In the genomic region with DNA sequence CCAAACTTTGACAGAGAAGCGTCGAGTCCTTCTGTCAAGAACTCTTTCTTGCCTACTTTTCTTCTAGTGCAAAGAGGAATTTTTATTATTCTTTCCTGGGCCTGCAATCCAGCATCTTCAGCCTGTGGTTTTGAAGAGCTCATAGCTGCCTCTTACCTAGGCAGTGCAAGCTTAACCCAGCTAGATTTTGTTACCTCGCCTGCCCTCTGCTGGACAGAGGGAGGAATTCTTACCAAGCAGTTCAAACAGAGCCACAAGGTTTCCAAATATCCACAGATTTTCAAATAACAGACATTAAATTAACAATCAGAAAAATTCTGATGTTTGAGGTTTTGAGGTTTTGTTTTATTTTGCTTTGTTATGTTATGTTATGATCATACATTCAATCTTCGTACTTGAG, we compare ENCODE assay signal across 8 mouse cellular contexts.
DNase-seq lines count a peak whose midpoint lies in the region; ATAC-seq and TF ChIP-seq lines count a peak whose summit lies in the region.
"Had no signal": no experiment of that assay in that cellular context is flagged by ENCODE, and none has a peak within 500 bp of the region (broad histone marks: within the 10 kb centered on the region; RNA-seq: fewer than 3 reads in every experiment).

No protein-coding gene starts in this region.

- ATAC-seq in embryonic facial prominence, embryonic 11.5 days (replicated peaks; ENCODE audit: insufficient number of reproducible peaks, low FRiP score, low TSS enrichment, low read depth), result no peak

- H3K9me3 ChIP-seq in embryonic facial prominence, embryonic 11.5 days (replicated peaks; ENCODE audit: control insufficient read depth, low read length), result no peaks in the 10 kb centered on the region
- H3K9me3 ChIP-seq in midbrain, embryonic 10.5 days (replicated peaks), result no peaks in the 10 kb centered on the region
- H3K9me3 ChIP-seq: midbrain, embryonic 12.5 days had no signal

- whole genome bisulfite sequencing in embryonic facial prominence, embryonic 11.5 days, result 21% methylated on average over 4 of the region's 4 CpGs
- 24% methylated on average over 4 of the region's 4 CpGs for WGBS in midbrain, embryonic 10.5 days
- WGBS in spleen, adult 2 months, result 32% methylated on average over 4 of the region's 4 CpGs

- H3K9ac ChIP-seq in embryonic facial prominence, embryonic 11.5 days (replicated peaks; ENCODE audit: low read length), result no peak overlapping the region
- H3K9ac ChIP-seq: midbrain, embryonic 12.5 days had no signal

- TF ChIP-seq CTCF in spleen, adult 2 months (IDR thresholded peaks at IDR 0.05; ENCODE audit: extremely low read depth, insufficient read depth, insufficient read length, insufficient replicate concordance), result peak; percentile 74; the same call in 1 of the 2 replicates

- peak; percentile 80 for DNase-seq in MN1 (ENCODE audit: low spot score)
- peak; percentile 11 to 43 for DNase-seq in adrenal gland, postnatal 4 days (ENCODE audit: low spot score in 2 of 2)
- DNase-seq in embryonic facial prominence, embryonic 11.5 days (ENCODE audit: low spot score), result peak; percentile 89
- peak; percentile 68 to 78 for DNase-seq in heart, postnatal 14 days
- DNase-seq in layer of hippocampus, postnatal 36 days, result peak; percentile 68 to 74
- peak; percentile 60 for DNase-seq in midbrain, embryonic 10.5 days (ENCODE audit: low spot score)
- DNase-seq in spleen, adult 2 months (ENCODE audit: low read depth in 1 of 2, low spot score in 2 of 2), result peak; percentile 41 to 69

- H3K27ac ChIP-seq in embryonic facial prominence, embryonic 11.5 days (replicated peaks; ENCODE audit: low read depth, low read length), result no peak overlapping the region
- H3K27ac ChIP-seq in midbrain, embryonic 10.5 days (replicated peaks), result no peak overlapping the region
- H3K27ac ChIP-seq in spleen, adult 2 months (ENCODE audit: insufficient read depth, low read length), result no peak overlapping the region
- H3K27ac ChIP-seq: midbrain, embryonic 12.5 days had no signal

- intact Hi-C loops in heart, postnatal 14 days (cut with DNase I), result loop anchor here (2.0 to 5.0 kb wide), 3 partner anchors 163 to 893 kb away; no protein-coding TSS in a partner anchor

- H3K4me1 ChIP-seq in embryonic facial prominence, embryonic 11.5 days (ENCODE audit: control insufficient read depth, insufficient read depth, low read length), result no peaks in the 10 kb centered on the region
- H3K4me1 ChIP-seq in midbrain, embryonic 10.5 days, result no peaks in the 10 kb centered on the region
- no peaks in the 10 kb centered on the region for H3K4me1 ChIP-seq in spleen, adult 2 months (ENCODE audit: control insufficient read depth, insufficient read depth, insufficient read length)
- H3K4me1 ChIP-seq: midbrain, embryonic 12.5 days had no signal

- no peaks in the 10 kb centered on the region for H3K36me3 ChIP-seq in embryonic facial prominence, embryonic 11.5 days (replicated peaks; ENCODE audit: control insufficient read depth, insufficient read depth, low read depth, low read length)
- no peaks in the 10 kb centered on the region for H3K36me3 ChIP-seq in midbrain, embryonic 10.5 days
- H3K36me3 ChIP-seq in spleen, adult 2 months (ENCODE audit: control insufficient read depth, insufficient read depth, low read length), result no peaks in the 10 kb centered on the region
- H3K36me3 ChIP-seq: midbrain, embryonic 12.5 days had no signal

- no peak for TF ChIP-seq POLR2A in spleen, adult 2 months (IDR thresholded peaks at IDR 0.05; ENCODE audit: low read depth, low read length)

- H3K4me2 ChIP-seq in embryonic facial prominence, embryonic 11.5 days (ENCODE audit: low read depth, low read length), result no peak overlapping the region
- H3K4me2 ChIP-seq: midbrain, embryonic 12.5 days had no signal

- H3K4me3 ChIP-seq in embryonic facial prominence, embryonic 11.5 days (ENCODE audit: low read depth, low read length), result no peak overlapping the region
- H3K4me3 ChIP-seq in midbrain, embryonic 10.5 days, result no peak overlapping the region
- no peak overlapping the region for H3K4me3 ChIP-seq in spleen, adult 2 months (ENCODE audit: extremely low read depth, insufficient read depth, insufficient read length)
- H3K4me3 ChIP-seq: midbrain, embryonic 12.5 days had no signal

- H3K27me3 ChIP-seq in embryonic facial prominence, embryonic 11.5 days (ENCODE audit: control insufficient read depth, insufficient read depth, low read length), result no peaks in the 10 kb centered on the region
- H3K27me3 ChIP-seq in midbrain, embryonic 10.5 days (ENCODE audit: low read depth, poor library complexity, severe bottlenecking), result no peaks in the 10 kb centered on the region
- no peaks in the 10 kb centered on the region for H3K27me3 ChIP-seq in spleen, adult 2 months (ENCODE audit: control insufficient read depth, insufficient read depth, low read length)
- H3K27me3 ChIP-seq: midbrain, embryonic 12.5 days had no signal

Comparison
In these comparisons a context has a peak if more than half of its experiments do, and no peak if none do; other contexts are left out.
1. DNase-seq: peak in every context shown above with its lines; median percentile 89 in embryonic facial prominence, embryonic 11.5 days; 80 in MN1; 73 in heart, postnatal 14 days; 71 in layer of hippocampus, postnatal 36 days; 60 in midbrain, embryonic 10.5 days; 55 in spleen, adult 2 months; 27 in adrenal gland, postnatal 4 days.